In the genomic region with DNA sequence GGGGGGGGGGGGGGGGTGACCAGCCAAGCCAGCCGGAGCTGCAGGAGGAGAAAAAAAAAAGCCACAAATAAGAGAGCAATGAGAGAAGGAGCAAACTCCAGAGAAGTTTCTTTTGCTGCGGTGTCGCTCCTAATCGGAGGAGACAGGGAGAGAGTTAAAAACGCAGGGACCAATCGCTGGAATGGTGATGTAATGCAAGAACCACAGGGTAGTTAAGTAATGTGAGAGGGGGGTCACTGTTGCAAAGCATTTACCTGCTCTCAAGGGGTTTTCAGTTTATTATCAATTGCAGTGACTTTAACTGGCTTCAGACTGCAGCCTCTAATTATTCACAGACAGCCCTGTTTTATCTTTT, we compare ENCODE assay signal across 8 mouse cellular contexts.
DNase-seq lines count a peak whose midpoint lies in the region; ATAC-seq and TF ChIP-seq lines count a peak whose summit lies in the region.

No protein-coding gene starts in this region.

- no peaks in the 10 kb centered on the region for H3K27me3 ChIP-seq in ES-Bruce4 (ENCODE audit: control insufficient read depth, insufficient read depth, low read length, poor library complexity, severe bottlenecking)
- no peaks in the 10 kb centered on the region for H3K27me3 ChIP-seq in heart, embryonic 16.5 days (ENCODE audit: control insufficient read depth, insufficient read depth, low read length)

- H3K4me1 ChIP-seq in ES-Bruce4 (ENCODE audit: control insufficient read depth, insufficient read depth, low read length): no peaks in the 10 kb centered on the region
- H3K4me1 ChIP-seq in heart, embryonic 16.5 days (ENCODE audit: control insufficient read depth, insufficient read depth, low read length): peaks cover 44% of the 10 kb centered on the region

- no peak overlapping the region for H3K4me3 ChIP-seq in ES-Bruce4 (ENCODE audit: low read depth, low read length)
- H3K4me3 ChIP-seq in heart, embryonic 16.5 days (ENCODE audit: low read length): peak overlapping the region; percentile 58

- H3K4me2 ChIP-seq in heart, embryonic 16.5 days (ENCODE audit: low read depth, low read length): peak overlapping the region; percentile 69

- intact Hi-C loops in gastrocnemius, postnatal 36 days (cut with DNase I): no loop called here

- H3K27ac ChIP-seq in ES-Bruce4 (ENCODE audit: insufficient read depth, low read length): no peak overlapping the region
- H3K27ac ChIP-seq in heart, embryonic 16.5 days (ENCODE audit: low read length): peak overlapping the region; percentile 92

- WGBS in heart, embryonic 16.5 days: 0% methylated on average over 6 of the region's 6 CpGs

- no peak for TF ChIP-seq POLR2A in ES-Bruce4 (IDR thresholded peaks at IDR 0.05; ENCODE audit: insufficient read depth, low read length)

- no peak for TF ChIP-seq EP300 in ES-Bruce4 (IDR thresholded peaks at IDR 0.05; ENCODE audit: insufficient read depth, low read depth, low read length)

- H3K36me3 ChIP-seq in ES-Bruce4 (ENCODE audit: control insufficient read depth, insufficient read depth, low read length, poor library complexity, severe bottlenecking): no peaks in the 10 kb centered on the region
- no peaks in the 10 kb centered on the region for H3K36me3 ChIP-seq in heart, embryonic 16.5 days (ENCODE audit: control insufficient read depth, insufficient read depth)

- no peak for TF ChIP-seq CTCF in ES-Bruce4 (IDR thresholded peaks at IDR 0.05; ENCODE audit: low read depth, low read length)

- DNase-seq in cerebellum, postnatal 10 days: peak; percentile 40 to 50
- peak; percentile 57 for DNase-seq in mesoderm, embryonic 11.5 days (ENCODE audit: low read depth, low spot score)
- DNase-seq in thymus, postnatal 36 days: no peak
- no peak for DNase-seq in gastrocnemius, postnatal 36 days
- DNase-seq in kidney, postnatal 10 days: no peak

- no peak for ATAC-seq in cerebellum, adult (ENCODE audit: insufficient number of reproducible peaks, low FRiP score, low TSS enrichment)
- ATAC-seq in heart, embryonic 16.5 days (replicated peaks; ENCODE audit: extremely low read depth, insufficient read depth, low FRiP score): 0 out of 2 replicates have a peak, but pooled peaks have one; percentile 32

- no peaks in the 10 kb centered on the region for H3K9me3 ChIP-seq in ES-Bruce4 (replicated peaks; ENCODE audit: control insufficient read depth, insufficient read depth, low read length, poor library complexity, severe bottlenecking)
- H3K9me3 ChIP-seq in heart, embryonic 16.5 days (replicated peaks; ENCODE audit: control insufficient read depth, low read length): no peaks in the 10 kb centered on the region

- H3K9ac ChIP-seq in ES-Bruce4 (ENCODE audit: low read depth, poor library complexity, severe bottlenecking): 0 out of 2 replicates have a peak overlapping the region, but pooled peaks have one; percentile 42
- peak overlapping the region; percentile 77 for H3K9ac ChIP-seq in heart, embryonic 16.5 days (ENCODE audit: low read length)

Comparison
In these comparisons a context has a peak if more than half of its experiments do, and no peak if none do; other contexts are left out.
1. DNase-seq: peak in cerebellum, postnatal 10 days (2 of 2) and mesoderm, embryonic 11.5 days (single experiment); none in thymus, postnatal 36 days (0 of 2), gastrocnemius, postnatal 36 days (0 of 2) and kidney, postnatal 10 days (single experiment).